Mouse (Mus musculus): ENCODE measurements at regions not wholly inside any gene's neighbourhood (a gene's known extent, or its start where the extent isn't known, plus 50 kb on each side); places are given as distances from the start of the nearest gene placed in this dataset.

DNA sequence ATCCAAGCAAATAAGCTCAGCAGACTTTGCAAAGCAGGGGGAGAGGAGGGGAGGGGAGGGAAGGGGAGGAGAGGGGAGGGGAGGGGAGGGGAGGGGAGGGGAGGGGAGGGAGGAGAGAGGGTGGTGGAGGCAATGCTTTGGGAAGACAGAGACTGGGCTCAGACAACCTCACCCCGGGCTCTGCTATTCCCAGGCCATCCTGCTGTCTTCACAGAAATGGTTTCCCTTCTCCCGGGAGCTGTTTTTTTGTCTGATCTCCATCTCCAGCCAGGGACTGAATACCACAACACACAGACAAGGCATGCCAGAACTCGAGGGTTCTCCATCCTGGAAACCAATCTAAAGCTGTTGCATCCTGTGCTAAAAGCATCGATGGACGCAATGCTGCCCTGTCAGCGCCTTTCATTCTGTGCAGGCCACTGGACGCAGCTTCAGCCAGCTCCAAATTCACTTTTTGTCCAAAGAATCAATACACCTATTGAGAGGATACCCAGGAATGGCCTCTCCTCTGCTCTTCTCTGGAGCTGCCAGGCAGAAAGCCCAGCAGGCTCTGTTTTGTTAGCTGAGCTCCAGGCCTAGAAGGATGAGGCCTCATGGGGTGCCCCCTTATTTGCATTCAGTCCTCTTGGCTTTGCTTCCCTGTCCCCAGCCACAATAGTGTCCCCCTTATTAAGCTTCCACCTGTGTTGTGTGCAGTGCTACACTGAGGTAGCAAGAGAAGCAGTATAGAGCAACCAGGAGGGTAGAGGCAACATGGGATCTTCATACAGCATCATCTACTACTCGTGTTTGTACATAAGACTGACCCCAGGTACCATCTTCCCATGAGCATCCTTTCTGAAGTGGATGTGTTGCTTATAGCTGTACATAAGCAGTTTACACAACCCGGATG is 90.6 kb downstream of the Zfp169 start:
- intact Hi-C loops (cut with DNase I): no loop called here
- DNase-seq (ENCODE audit: extremely low spot score in 1 of 2, low spot score in 2 of 2): no peak

DNA sequence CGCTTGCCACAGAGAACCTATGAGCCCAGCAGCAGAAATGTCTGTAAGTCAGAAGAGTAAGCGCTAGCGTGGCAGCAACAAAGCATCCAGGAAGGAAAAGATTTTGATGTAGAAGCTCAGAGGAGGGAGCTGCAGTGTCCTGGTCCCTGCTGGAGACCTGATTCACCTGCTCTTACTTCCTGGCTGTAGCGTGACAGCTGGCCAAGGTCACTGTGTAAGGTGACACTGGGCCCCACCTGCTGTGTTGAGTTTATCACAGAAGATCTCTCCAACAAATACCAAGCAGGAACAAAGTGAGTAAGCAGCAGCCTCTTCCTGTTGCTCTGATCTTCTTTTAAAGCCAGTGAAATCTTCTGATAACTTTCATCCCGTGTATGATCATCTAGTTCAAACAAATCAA is 86.4 kb downstream of the Zfp169 start:
- no peak for DNase-seq (ENCODE audit: extremely low spot score in 1 of 2, low spot score in 2 of 2)
- intact Hi-C loops (cut with DNase I): no loop called here

DNA sequence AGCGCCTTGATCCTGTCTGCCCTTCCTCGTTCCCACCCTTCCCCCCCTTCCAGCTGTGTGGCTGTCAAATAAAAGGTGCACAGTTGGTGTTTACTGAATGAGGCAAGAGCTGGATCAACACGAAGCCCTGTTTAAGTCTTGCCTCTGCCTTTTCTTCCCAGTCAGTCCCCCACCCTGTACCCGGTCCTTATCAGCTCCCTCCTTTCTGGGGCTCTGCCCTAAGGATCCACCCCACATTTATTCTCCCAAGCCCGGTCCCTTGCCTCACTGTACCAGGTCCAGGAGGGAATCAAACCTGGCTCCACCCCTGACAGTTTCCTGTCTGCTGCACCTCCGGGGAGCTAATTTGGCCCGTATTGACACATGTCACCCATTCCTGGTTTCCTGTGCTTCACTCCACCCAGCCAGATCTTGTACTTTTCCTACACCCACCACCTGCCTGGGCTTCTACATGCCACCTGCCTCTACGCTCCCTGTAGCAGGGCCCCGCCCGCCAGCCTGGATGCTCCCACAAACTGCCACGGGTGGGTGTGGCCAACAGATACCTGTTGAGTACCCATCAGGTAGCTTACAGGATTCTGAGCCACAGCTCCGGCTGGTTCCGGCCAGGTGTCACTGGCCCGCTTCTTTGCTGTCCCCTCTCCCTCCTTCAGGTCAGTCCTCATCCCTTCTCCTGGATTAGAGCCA is 76.4 kb downstream of the Zfp169 start:
- peak in 1 of 2 experiments; percentile 26 for DNase-seq (ENCODE audit: extremely low spot score in 1 of 2, low spot score in 2 of 2)

More for the DNA sequence above, 76.4 kb downstream of the Zfp169 start:
- intact Hi-C loops (cut with DNase I): no loop called here

Data from left cerebral cortex, postnatal 10 days (tissue).